Mouse (Mus musculus): Measurements from ENCODE around the gene Trim44.

DNA sequence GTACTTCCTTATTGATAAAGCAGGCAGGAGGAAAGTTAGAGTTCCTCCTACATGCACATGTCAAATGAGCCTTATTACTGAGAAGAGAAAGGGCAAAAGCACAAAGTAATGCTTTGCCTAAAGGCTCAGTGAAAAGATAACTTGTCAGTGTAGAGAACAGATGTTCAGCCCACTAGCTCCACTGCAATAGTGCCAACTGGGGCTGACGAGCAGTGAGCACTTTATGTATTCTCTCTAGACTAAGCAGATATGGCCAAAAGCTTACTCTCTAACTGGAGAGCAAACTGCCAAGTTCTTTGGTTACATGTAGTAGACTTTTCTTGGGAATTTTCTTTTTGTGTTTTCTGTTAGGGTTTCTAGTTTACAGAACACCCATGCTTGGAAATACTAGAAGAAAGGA, 53.6 kb downstream of the Trim44 start:
- TF ChIP-seq CTCF (IDR thresholded peaks at IDR 0.05; ENCODE audit: low read depth): no peak
- TF ChIP-seq EP300 (IDR thresholded peaks at IDR 0.05; ENCODE audit: low read depth): no peak
